Mouse (Mus musculus): ENCODE data around the gene Rere. TPM values are rescaled to one million over a fixed set of nuclear protein-coding genes. Genes with fewer than 3 reads are reported as not detected.

Rere gene
- polyA plus RNA-seq, 1 experiment from 2014 or later = 37.7 TPM

GRCm38 (mm10) chr4:150616841-150617240 lies 335.4 kb downstream of the Rere start:
- H3K36me3 ChIP-seq = peaks cover 88% of the 10 kb centered on the region
- no peaks in the 10 kb centered on the region for H3K9me3 ChIP-seq
- H3K4me1 ChIP-seq = no peaks in the 10 kb centered on the region

GRCm38 (mm10) chr4:150619011-150619410 lies 337.6 kb downstream of the Rere start:
- no peak overlapping the region for H3K4me2 ChIP-seq (replicated peaks)
- no peaks in the 10 kb centered on the region for H3K4me1 ChIP-seq
- H3K4me3 ChIP-seq = no peak overlapping the region
- H3K9ac ChIP-seq = no peak overlapping the region
- no peak overlapping the region; the same call in 1 of the 2 replicates for H3K27ac ChIP-seq
- 80% methylated on average over 7 of the region's 7 CpGs for WGBS
- H3K27me3 ChIP-seq = no peaks in the 10 kb centered on the region
- peaks cover 78% of the 10 kb centered on the region for H3K36me3 ChIP-seq
- no peak for ATAC-seq (ENCODE audit: insufficient number of reproducible peaks, insufficient read depth, low FRiP score, low TSS enrichment)
- H3K9me3 ChIP-seq = no peaks in the 10 kb centered on the region

More at GRCm38 (mm10) chr4:150616841-150617240, 335.4 kb downstream of the Rere start:
- no peak overlapping the region for H3K4me2 ChIP-seq (replicated peaks)
- no peaks in the 10 kb centered on the region for H3K27me3 ChIP-seq
- no peak overlapping the region for H3K4me3 ChIP-seq
- no peak overlapping the region for H3K27ac ChIP-seq
- no peak for ATAC-seq (ENCODE audit: insufficient number of reproducible peaks, insufficient read depth, low FRiP score, low TSS enrichment)
- no peak overlapping the region for H3K9ac ChIP-seq
- 95% methylated on average over 20 of the region's 20 CpGs for WGBS

- no peaks in the 10 kb centered on the region for H3K27me3 ChIP-seq
- H3K27ac ChIP-seq = no peak overlapping the region
- H3K4me2 ChIP-seq (replicated peaks) = no peak overlapping the region
- no peaks in the 10 kb centered on the region for H3K4me1 ChIP-seq
- H3K36me3 ChIP-seq = peaks cover 42% of the 10 kb centered on the region
- no peak for ATAC-seq (ENCODE audit: insufficient number of reproducible peaks, insufficient read depth, low FRiP score, low TSS enrichment)
- WGBS = 92% methylated on average over 13 of the region's 13 CpGs
- H3K4me3 ChIP-seq = no peak overlapping the region
- H3K9me3 ChIP-seq = no peaks in the 10 kb centered on the region
- no peak overlapping the region for H3K9ac ChIP-seq
Measured at GRCm38 (mm10) chr4:150622641-150623040, 341.2 kb downstream of the Rere start.

GRCm38 (mm10) chr4:150624214-150624823 lies 342.9 kb downstream of the Rere start:
- H3K9me3 ChIP-seq = no peaks in the 10 kb centered on the region
- H3K9ac ChIP-seq = no peak overlapping the region
- H3K36me3 ChIP-seq = peaks cover 25% of the 10 kb centered on the region
- 69% methylated on average over 11 of the region's 11 CpGs for WGBS
- no peaks in the 10 kb centered on the region for H3K4me1 ChIP-seq
- H3K27me3 ChIP-seq = no peaks in the 10 kb centered on the region
- H3K27ac ChIP-seq = no peak overlapping the region
- ATAC-seq (ENCODE audit: insufficient number of reproducible peaks, insufficient read depth, low FRiP score, low TSS enrichment) = no peak
- no peak overlapping the region for H3K4me2 ChIP-seq (replicated peaks)
- no peak overlapping the region for H3K4me3 ChIP-seq

- Histone ChIP-seq H3K9ac (no peak overlapping the region), H3K9me3 (no peaks in the 10 kb centered on the region), H3K27me3 (no peaks in the 10 kb centered on the region), H3K4me3 (no peak overlapping the region), H3K4me2 (replicated peaks) (no peak overlapping the region), H3K27ac (no peak overlapping the region), H3K4me1 (no peaks in the 10 kb centered on the region), H3K36me3 (peaks cover 22% of the 10 kb centered on the region; the same call in 1 of the 2 replicates)
- ATAC-seq (ENCODE audit: insufficient number of reproducible peaks, insufficient read depth, low FRiP score, low TSS enrichment) = no peak
- WGBS = 80% methylated on average over 4 of the region's 4 CpGs
Measured at GRCm38 (mm10) chr4:150624933-150625332, 343.5 kb downstream of the Rere start.

GRCm38 (mm10) chr4:150625425-150625824 lies 344.0 kb downstream of the Rere start:
- WGBS = 59% methylated on average over 1 of the region's 1 CpGs
- Histone ChIP-seq H3K27ac (no peak overlapping the region), H3K4me2 (replicated peaks) (no peak overlapping the region), H3K9me3 (no peaks in the 10 kb centered on the region), H3K4me3 (no peak overlapping the region), H3K36me3 (peaks cover 18% of the 10 kb centered on the region; the same call in 1 of the 2 replicates), H3K4me1 (no peaks in the 10 kb centered on the region), H3K27me3 (no peaks in the 10 kb centered on the region), H3K9ac (no peak overlapping the region)
- peak; percentile 56; the same call in 1 of the 2 replicates for ATAC-seq (ENCODE audit: insufficient number of reproducible peaks, insufficient read depth, low FRiP score, low TSS enrichment)

GRCm38 (mm10) chr4:150625951-150626732 lies 344.7 kb downstream of the Rere start:
- Histone ChIP-seq H3K9ac (no peak overlapping the region), H3K9me3 (no peaks in the 10 kb centered on the region), H3K4me2 (replicated peaks) (no peak overlapping the region), H3K27ac (no peak overlapping the region), H3K4me3 (no peak overlapping the region), H3K36me3 (peaks cover 14% of the 10 kb centered on the region; the same call in 1 of the 2 replicates), H3K27me3 (no peaks in the 10 kb centered on the region), H3K4me1 (no peaks in the 10 kb centered on the region)
- 49% methylated on average over 6 of the region's 6 CpGs for WGBS
- ATAC-seq (ENCODE audit: insufficient number of reproducible peaks, insufficient read depth, low FRiP score, low TSS enrichment) = no peak

- Histone ChIP-seq H3K36me3 (no peaks in the 10 kb centered on the region), H3K4me2 (replicated peaks) (no peak overlapping the region), H3K9ac (no peak overlapping the region), H3K4me1 (no peaks in the 10 kb centered on the region), H3K9me3 (no peaks in the 10 kb centered on the region), H3K27me3 (no peaks in the 10 kb centered on the region), H3K27ac (no peak overlapping the region), H3K4me3 (no peak overlapping the region)
- ATAC-seq (ENCODE audit: insufficient number of reproducible peaks, insufficient read depth, low FRiP score, low TSS enrichment) = no peak
- WGBS = 85% methylated on average over 11 of the region's 11 CpGs
Measured at GRCm38 (mm10) chr4:150629266-150629665, 347.8 kb downstream of the Rere start.

GRCm38 (mm10) chr4:150635568-150635967 lies 354.1 kb downstream of the Rere start:
- no peaks in the 10 kb centered on the region for H3K4me1 ChIP-seq
- no peaks in the 10 kb centered on the region for H3K36me3 ChIP-seq
- no peaks in the 10 kb centered on the region for H3K27me3 ChIP-seq
- H3K4me3 ChIP-seq = no peak overlapping the region
- no peaks in the 10 kb centered on the region for H3K9me3 ChIP-seq
- H3K27ac ChIP-seq = no peak overlapping the region
- 84% methylated on average over 10 of the region's 10 CpGs for WGBS
- no peak for ATAC-seq (ENCODE audit: insufficient number of reproducible peaks, insufficient read depth, low FRiP score, low TSS enrichment)
- no peak overlapping the region for H3K4me2 ChIP-seq (replicated peaks)
- H3K9ac ChIP-seq = no peak overlapping the region

GRCm38 (mm10) chr4:150636635-150637034 lies 355.2 kb downstream of the Rere start:
- H3K4me3 ChIP-seq = no peak overlapping the region
- H3K4me2 ChIP-seq (replicated peaks) = no peak overlapping the region
- H3K27ac ChIP-seq = no peak overlapping the region
- 80% methylated on average over 6 of the region's 6 CpGs for WGBS
- no peaks in the 10 kb centered on the region for H3K9me3 ChIP-seq
- H3K4me1 ChIP-seq = no peaks in the 10 kb centered on the region
- no peak overlapping the region for H3K9ac ChIP-seq
- ATAC-seq (ENCODE audit: insufficient number of reproducible peaks, insufficient read depth, low FRiP score, low TSS enrichment) = no peak
- no peaks in the 10 kb centered on the region for H3K27me3 ChIP-seq
- no peaks in the 10 kb centered on the region for H3K36me3 ChIP-seq

GRCm38 (mm10) chr4:150644299-150644698 lies 362.9 kb downstream of the Rere start:
- no peaks in the 10 kb centered on the region for H3K36me3 ChIP-seq
- no peaks in the 10 kb centered on the region for H3K9me3 ChIP-seq
- no peaks in the 10 kb centered on the region for H3K4me1 ChIP-seq
- no peak for ATAC-seq (ENCODE audit: insufficient number of reproducible peaks, insufficient read depth, low FRiP score, low TSS enrichment)
- no peak overlapping the region for H3K4me2 ChIP-seq (replicated peaks)
- H3K27ac ChIP-seq = no peak overlapping the region
- H3K9ac ChIP-seq = no peak overlapping the region
- no peaks in the 10 kb centered on the region for H3K27me3 ChIP-seq
- 91% methylated on average over 9 of the region's 9 CpGs for WGBS
- H3K4me3 ChIP-seq = no peak overlapping the region

GRCm38 (mm10) chr4:150649327-150649726 lies 367.9 kb downstream of the Rere start:
- H3K4me3 ChIP-seq = no peak overlapping the region
- ATAC-seq (ENCODE audit: insufficient number of reproducible peaks, insufficient read depth, low FRiP score, low TSS enrichment) = no peak
- H3K27ac ChIP-seq = no peak overlapping the region
- no peaks in the 10 kb centered on the region for H3K9me3 ChIP-seq
- no peak overlapping the region for H3K4me2 ChIP-seq (replicated peaks)
- H3K36me3 ChIP-seq = no peaks in the 10 kb centered on the region
- peaks cover 7% of the 10 kb centered on the region for H3K4me1 ChIP-seq
- peaks cover 33% of the 10 kb centered on the region for H3K27me3 ChIP-seq
- H3K9ac ChIP-seq = no peak overlapping the region
- 81% methylated on average over 5 of the region's 5 CpGs for WGBS

Data from embryonic facial prominence, embryonic 12.5 days (tissue).